Mouse (Mus musculus) thymus, adult 2 months (tissue): ENCODE measurements at regions not wholly inside any gene's neighbourhood (a gene's known extent, or its start where the extent isn't known, plus 50 kb on each side); places are given as distances from the start of the nearest gene placed in this dataset.

Experiments used
- CTCF ChIP-seq: fragments of 200-500 bp; IDR thresholded peaks from 2 replicates; pipeline ENCODE4 v1.5.1; 2012; ENCODE audit warnings: mild to moderate bottlenecking, control low read depth, low read length, moderate library complexity, borderline replicate concordance; ENCODE audit not compliant: control insufficient read depth, poor library complexity, insufficient read depth; ENCODE audit errors: extremely low read depth
- POLR2A ChIP-seq: fragments of 200-500 bp; IDR thresholded peaks from 2 replicates; pipeline ENCODE4 v1.6.1; 2012; ENCODE audit warnings: mild to moderate bottlenecking, low read length, control low read depth, moderate library complexity; ENCODE audit not compliant: control insufficient read depth, poor library complexity, insufficient read depth; ENCODE audit errors: extremely low read depth

DNA sequence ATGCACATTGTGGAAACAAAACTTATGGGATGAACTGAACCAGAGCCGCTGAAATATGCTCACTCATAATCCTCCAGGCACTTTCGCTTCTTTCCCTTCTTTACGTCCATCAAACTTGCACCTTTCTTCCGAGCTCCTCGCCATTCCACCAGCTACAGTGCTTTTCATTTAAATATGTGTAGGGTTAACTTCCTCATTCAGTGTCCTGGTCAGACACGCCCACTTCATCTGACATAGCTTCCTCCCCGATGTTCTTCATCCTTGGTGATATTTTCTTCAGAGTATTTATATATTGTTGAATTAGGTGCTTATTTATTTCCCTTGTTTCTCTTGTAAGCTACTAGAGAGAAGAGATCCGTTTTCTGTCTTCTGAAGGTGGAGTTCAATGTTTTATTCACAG is 149.0 kb downstream of the Papss1 start:
- TF ChIP-seq CTCF (no peak), POLR2A (no peak)
